Mouse (Mus musculus): ENCODE data around the gene Dph7. TPM values are rescaled to one million over a fixed set of nuclear protein-coding genes. Genes with fewer than 3 reads are reported as not detected.

Gene Dph7
- total RNA-seq (2021) (10 to 100 TPM in 1 of 2 experiments, 1 to 10 TPM in 1; 6.2 to 16.7 TPM), polyA plus RNA-seq (2012; rRNA removed) (8.5 and 9.7 TPM in 2 replicates)
- long read RNA-seq, partial matches to known transcripts = 0 of 8 reads
- long read RNA-seq, other reads (novel, unspliced or antisense) = 5 of 8 reads

- peak; percentile 87 for DNase-seq
Measured at GRCm38 (mm10) chr2:24962304-24963000, at the start of gene Dph7. Gene Dph7 (plus strand): TSS chr2:24962400.

- no peak for DNase-seq
Measured at GRCm38 (mm10) chr2:24912589-24912988, 49.6 kb upstream of the Dph7 start.

GRCm38 (mm10) chr2:24914762-24915161, 47.4 kb upstream of the Dph7 start:
- no peak for DNase-seq

GRCm38 (mm10) chr2:24918930-24919838, 43.0 kb upstream of the Dph7 start, which contains the start of gene Ehmt1:
Gene Ehmt1 (minus strand): TSS chr2:24919614.
- peak; percentile 98 for DNase-seq

- DNase-seq = no peak
Measured at GRCm38 (mm10) chr2:24919839-24920175, 42.4 kb upstream of the Dph7 start.

GRCm38 (mm10) chr2:24923561-24923960, 38.6 kb upstream of the Dph7 start:
- no peak for DNase-seq

GRCm38 (mm10) chr2:24925284-24925683, 36.9 kb upstream of the Dph7 start:
- no peak for DNase-seq

- no peak for DNase-seq
Measured at GRCm38 (mm10) chr2:24926345-24926964, 35.7 kb upstream of the Dph7 start.

GRCm38 (mm10) chr2:24926965-24927358, 35.2 kb upstream of the Dph7 start:
- no peak for DNase-seq

GRCm38 (mm10) chr2:24927810-24928479, 34.3 kb upstream of the Dph7 start:
- DNase-seq = peak; percentile 25

- no peak for DNase-seq
Measured at GRCm38 (mm10) chr2:24929119-24929518, 33.1 kb upstream of the Dph7 start.

GRCm38 (mm10) chr2:24929593-24929992, 32.6 kb upstream of the Dph7 start:
- no peak for DNase-seq

- DNase-seq = no peak
Measured at GRCm38 (mm10) chr2:24934441-24934963, 27.7 kb upstream of the Dph7 start.

GRCm38 (mm10) chr2:24935057-24935796, 27.0 kb upstream of the Dph7 start, which contains the start of gene Arrdc1:
Gene Arrdc1 (minus strand): TSS chr2:24935252.
- DNase-seq = peak; percentile 97

- no peak for DNase-seq
Measured at GRCm38 (mm10) chr2:24942092-24942491, 20.1 kb upstream of the Dph7 start.

GRCm38 (mm10) chr2:24944304-24944703, 17.9 kb upstream of the Dph7 start:
- peak; percentile 49 for DNase-seq

GRCm38 (mm10) chr2:24949421-24950188, 12.6 kb upstream of the Dph7 start, which contains the start of gene Zmynd19:
Gene Zmynd19 (plus strand): TSS chr2:24949792.
- peak; percentile 99 for DNase-seq

GRCm38 (mm10) chr2:24950189-24950535, 12.0 kb upstream of the Dph7 start:
- no peak for DNase-seq

GRCm38 (mm10) chr2:24952537-24953055, 9.6 kb upstream of the Dph7 start:
- no peak for DNase-seq

GRCm38 (mm10) chr2:24960910-24961309, 1.3 kb upstream of the Dph7 start:
- peak; percentile 63 for DNase-seq
